Mouse (Mus musculus): ENCODE results near the gene Mfsd5.

The Mfsd5 gene

DNA sequence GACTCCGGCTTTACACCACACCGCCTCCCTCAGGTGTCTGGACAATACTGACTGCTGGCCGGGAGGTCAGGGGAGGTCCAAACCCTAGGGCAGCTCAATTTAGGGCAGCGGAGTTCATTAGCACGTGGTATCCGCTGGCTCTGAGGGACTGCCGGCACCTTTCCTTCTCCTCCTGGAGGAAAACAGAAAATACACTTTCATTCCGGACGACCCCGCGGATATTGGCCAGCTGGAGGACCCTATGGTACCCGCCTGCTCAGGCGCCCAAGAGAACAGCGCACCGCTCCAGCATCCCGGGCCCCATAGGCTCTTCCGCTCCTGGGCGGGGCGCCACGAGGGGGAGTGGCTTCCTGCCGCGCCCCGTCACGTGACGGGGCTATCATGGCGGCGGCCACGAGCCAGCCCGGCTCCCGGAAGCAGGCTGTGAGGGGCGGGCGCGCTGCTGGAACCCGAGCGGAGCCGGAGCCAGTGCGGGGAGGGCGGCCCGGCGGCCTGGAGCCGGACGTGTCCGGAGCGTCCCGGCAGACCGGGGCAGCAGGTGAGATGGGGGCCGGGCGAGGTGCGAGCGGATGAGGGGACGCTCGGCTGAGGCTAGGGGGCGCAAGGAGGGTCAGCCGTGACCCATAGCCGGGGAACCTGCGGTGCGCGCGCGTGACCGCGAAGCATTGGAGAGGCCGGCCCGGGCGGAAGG is at the start of gene Mfsd5:
TSS of gene Mfsd5 (plus strand) at position 363 of the 691 bp plus-strand sequence.
- DNase-seq, result peak; percentile 88

DNA sequence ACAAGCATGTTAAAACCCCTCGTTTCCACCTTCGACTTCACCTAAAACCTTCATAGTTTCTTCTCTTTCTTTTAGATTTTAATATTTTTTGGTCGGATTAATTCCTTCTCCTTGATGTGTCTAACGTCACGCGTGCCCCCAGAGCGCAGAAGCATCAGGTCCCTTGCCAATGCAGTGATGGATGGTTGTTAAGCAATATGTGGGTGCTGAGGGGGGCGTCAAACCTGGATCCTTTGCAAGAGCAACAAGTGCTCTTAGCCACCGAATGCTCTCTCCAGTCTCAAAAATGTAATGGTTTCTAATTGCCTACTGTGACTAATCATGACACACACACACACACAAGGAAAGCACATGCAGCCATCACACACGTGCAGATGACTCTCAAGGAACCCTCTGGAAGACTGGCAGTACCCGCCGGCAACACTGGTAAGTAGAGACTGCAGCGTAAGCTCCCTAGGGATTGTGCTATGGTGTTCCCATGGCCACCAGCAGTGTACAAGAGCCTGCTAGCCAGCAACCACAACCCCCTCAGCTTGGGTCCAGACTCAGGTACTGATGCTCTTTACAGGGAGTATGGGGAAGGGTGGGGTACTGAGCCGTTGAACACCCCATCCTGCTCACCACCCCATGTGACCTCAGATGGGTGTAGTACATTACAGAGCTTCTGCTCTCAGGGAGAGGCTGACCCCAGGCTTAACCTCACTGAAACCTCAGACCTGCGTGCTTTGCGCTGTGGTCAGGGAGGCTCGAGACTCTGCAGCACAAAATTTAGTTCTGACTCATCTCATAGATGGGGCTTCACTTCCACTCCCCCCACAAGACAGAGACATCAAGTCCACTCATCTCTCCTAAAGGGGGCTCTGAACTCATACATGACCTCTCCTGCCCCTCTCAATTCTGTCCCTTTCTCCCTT is 48.6 kb upstream of the Mfsd5 start:
- DNase-seq, result no peak

DNA sequence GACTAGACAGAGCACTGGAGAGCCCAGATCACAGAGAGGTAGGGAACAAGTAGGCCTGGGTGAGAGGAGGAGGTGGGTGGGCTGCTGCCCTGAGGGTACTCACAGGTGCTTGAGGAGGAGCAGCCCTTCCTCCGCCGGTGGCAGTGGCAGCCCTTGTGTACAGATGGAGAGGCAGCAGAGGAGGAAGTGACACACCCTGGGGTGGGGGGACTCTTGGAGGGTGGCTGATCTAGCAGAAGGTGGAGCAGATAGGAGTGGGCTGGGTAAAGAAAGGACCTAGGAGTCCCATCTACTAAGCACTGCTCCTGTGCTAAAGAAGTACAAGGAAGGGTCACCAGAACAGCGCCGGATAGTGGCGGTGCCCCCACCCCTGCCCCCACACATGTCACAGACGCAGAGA is 47.5 kb upstream of the Mfsd5 start, which contains the start of gene Itgb7:
TSS of gene Itgb7 (minus strand) at position 197 of the 400 bp plus-strand sequence.
- no peak for DNase-seq

DNA sequence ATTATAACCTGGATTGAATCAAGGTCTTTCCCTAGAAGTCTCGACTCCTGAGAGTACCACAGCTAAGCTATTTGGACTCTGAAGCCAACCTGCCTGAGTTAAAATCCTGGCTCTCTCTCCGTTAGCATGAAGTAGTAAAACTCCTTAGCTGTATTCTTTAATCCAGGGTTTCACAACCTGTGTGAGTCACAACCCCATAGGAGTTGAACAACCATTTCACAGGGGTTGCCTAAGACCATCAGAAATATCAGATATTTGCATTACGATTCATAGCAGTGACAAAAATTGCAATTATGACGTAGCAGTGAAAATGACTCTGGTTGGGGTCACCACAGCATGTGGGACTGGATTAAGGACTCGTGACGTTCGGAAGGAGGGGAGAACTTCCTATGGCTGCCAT is 46.5 kb upstream of the Mfsd5 start:
- no peak for DNase-seq

DNA sequence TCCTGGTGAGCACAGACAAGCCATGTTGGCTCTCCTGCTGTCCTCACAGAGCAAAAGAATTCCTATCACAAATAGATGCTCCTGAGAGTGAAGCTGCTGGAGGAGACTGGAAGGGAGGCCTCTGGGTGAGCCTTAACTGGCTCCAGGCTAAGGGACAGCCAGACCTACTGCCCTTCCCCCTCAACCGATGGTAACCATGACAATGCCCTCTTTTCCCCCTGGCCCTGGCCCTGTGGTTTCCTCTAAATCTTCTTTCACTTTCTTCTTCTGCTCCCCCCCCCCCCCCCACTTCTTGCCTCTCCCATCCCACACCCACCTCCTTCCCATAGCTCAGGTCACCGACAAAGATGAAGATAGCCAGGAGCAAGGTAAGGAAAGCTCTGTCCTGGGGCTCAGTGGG is 45.4 kb upstream of the Mfsd5 start:
- DNase-seq, result no peak

DNA sequence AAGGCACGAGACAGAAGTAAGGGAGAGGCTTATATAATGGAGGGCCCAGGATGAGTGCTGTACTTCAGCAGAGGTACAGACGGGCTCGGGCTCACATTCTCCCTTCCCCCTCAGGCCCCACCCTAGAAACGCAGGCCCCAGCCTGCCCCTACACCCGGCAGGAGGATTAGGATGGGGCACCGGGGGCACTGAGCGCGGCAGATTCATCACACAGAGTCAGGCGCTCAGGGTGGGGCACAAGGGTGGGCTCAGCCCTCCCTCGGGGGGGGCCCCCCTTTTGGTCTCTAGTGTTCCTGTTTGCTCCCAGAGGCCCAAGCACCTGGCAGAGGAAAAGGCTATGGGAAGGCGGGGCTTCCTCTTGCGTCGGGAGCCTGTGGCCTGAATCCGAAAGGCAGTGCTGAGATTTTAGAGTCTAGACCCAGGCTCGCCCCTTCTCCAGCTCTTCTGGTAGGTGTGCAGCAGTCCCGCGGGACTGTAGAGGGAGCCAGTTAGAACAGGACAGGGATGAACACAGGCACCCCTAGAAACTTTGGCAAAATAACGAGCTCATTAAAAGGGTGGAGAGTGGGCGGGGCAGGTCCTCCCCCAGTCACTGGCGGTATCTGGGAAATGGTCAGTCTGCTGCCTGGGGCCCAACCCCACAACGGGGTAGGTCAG is 43.8 kb upstream of the Mfsd5 start:
- no peak for DNase-seq

DNA sequence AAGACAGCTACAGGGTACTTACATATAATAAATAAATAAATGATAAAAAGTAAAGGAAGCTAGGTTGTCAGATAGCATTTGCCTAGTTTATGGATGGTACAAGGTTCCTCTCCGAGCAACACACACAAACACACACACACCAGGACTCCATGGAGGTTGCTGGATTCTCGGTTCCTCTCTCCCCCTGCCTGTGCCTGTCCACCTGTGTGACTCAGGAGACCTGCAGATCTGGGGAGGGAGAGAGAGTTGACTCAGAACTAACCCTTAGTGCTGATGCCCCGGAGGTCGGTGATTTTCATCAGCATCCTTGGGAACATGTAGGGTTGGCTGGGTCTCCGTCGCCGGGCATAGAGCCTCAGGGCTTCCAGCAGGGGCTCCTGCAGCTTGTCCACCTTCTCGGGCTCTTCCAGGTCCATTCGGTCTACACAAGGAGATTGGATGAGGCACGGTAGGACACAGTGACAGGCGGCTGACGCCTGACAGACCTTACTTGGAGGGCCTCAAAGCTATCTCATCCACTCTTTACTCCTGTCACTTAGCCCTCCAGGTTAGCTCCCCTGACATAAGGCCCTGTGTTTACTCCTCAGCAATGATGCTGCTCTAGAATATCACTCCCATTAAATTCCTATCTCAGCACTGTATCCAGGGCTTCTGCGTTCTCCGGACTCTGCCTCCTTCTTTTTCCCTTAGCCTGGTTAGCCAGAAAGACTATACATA is 40.6 kb upstream of the Mfsd5 start:
- no peak for DNase-seq

DNA sequence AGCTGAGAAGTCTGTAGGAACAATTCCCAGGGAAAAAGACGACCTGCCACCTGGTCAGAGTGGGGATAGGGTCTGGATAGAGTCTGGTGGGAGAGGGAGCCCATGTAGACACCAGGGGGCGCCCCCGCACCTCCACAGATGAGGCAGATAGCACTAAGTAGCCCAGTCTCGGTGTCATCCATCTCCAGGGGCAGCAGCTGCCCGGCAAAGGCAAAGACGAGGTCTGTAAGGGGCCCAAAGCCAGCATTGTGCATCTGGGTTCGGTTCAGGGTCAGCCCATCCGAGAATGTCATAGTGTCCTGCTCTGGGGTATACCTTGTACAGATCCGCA is 40.0 kb upstream of the Mfsd5 start:
- DNase-seq, result peak; percentile 70

DNA sequence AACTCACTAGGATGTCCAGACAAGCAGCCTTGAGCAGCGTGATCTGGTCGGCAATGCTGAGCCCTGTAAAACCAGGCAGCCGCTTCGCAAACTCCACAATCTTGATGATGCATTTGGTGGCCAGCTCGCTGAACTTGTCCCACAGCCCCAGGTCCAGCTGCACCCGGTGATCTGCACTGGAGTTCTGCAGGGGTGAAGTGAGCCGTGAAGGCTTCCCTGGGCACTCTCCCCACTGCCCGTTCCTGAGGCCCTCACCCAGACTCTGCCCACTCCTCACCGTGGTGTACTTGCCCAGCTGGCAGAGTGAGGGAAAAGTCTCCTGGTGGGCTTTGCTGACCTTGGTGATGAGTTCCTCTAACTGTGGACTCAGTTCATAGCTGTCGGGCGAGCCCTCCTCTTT is 39.4 kb upstream of the Mfsd5 start:
- no peak for DNase-seq

DNA sequence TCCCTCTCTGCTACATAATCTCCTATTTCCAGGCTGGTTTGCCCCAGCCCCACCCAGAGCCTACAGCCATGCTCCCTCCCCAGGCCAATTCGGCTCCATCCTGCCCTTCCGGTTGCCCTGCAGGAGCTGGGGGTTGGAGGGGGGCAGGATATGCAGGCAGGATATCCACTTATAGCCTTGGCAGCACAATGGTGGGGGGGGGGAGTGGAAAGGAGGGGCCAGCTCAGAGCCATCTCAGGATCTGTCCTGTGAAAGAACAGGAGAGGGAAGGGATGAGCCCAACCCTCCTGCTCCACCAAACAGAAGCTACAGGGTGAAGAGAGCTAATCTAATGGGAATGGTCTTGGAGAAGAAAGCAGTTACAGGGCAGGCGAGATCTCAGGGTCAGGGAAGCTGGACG is 38.6 kb upstream of the Mfsd5 start:
- no peak for DNase-seq

DNA sequence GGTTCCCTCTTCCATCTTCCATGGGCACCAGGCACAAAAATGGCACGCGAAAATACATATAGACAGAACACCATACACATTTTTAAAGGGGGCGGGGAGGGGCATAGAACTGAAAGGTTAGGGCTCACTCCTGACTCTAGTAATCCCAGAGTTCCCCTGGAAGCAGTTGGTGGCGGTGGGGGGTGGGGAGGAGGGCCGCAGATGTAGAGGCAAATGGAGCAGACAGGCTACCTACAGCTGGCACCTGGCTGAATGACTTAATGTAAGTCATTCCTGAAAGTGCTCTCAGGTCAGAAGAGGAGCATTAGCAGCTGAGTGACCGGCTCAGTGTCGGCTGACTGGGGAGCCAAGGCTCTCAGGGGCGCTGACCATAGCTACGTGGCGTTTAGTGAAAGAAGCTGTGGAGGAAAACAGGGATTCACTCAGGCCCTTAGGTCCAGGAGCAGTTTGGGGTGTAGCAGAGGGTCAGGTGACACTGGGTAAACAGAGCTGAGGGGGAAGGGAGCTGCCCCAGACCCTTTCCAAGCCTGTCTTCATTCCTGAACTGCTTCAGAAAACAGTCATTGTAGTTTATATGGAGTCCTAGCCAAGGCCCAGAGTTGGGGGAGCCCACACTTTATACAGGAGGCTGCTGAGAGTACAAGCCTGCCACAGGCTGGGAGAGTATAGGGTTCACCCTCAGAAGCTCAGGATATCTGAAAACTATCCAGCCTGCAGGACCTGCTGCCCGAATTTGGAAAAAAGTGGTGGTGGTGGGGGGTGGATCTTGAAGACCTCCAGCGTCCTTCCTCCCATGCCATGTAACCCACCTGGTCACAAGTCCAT is 36.6 kb upstream of the Mfsd5 start:
- no peak for DNase-seq

DNA sequence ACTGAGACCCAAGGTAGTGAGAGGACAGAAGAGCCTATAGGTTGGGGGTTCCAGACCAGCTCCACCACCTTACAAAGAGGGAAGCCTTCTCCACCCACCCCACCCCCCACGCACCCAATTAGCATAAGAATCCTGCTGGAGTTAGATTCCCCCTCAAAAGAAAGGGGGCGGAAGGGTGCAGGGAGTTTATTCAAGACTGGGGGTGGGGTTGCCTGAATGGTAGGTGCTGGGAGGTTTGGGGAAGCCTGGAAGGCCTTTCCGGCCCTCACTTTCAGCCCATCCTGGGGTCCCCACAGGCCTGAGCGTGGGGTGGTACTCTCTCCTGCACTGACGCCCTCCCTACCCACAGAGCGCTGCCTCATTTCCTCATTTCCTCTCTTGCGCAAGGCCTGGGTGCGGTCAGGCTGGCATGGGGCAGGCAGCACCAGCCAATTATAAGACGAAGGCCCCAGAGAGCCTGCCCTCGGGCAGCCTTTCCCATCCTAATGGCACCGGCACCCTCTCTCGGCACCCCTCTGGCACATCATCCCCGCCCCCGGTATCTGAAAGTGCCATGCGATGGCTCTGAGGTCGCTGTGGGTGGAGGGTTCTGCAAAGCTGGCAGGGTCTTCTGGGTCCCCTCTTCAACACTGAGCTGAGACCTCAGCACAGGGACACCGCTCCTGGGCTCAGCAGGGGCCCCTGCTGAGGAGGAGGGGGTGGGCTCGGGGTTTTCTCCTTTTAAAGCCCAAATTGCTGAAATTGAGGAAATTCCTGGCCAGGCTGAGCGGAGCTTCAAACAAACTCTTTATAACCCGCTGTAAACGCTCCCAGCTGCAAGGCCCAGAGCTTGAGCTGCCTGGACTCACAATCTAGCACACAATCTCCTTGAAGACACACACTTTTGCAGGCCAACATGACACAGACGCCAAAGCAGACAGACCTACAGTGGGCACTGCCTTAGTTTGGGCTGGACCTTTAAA is 35.7 kb upstream of the Mfsd5 start:
- no peak for DNase-seq

DNA sequence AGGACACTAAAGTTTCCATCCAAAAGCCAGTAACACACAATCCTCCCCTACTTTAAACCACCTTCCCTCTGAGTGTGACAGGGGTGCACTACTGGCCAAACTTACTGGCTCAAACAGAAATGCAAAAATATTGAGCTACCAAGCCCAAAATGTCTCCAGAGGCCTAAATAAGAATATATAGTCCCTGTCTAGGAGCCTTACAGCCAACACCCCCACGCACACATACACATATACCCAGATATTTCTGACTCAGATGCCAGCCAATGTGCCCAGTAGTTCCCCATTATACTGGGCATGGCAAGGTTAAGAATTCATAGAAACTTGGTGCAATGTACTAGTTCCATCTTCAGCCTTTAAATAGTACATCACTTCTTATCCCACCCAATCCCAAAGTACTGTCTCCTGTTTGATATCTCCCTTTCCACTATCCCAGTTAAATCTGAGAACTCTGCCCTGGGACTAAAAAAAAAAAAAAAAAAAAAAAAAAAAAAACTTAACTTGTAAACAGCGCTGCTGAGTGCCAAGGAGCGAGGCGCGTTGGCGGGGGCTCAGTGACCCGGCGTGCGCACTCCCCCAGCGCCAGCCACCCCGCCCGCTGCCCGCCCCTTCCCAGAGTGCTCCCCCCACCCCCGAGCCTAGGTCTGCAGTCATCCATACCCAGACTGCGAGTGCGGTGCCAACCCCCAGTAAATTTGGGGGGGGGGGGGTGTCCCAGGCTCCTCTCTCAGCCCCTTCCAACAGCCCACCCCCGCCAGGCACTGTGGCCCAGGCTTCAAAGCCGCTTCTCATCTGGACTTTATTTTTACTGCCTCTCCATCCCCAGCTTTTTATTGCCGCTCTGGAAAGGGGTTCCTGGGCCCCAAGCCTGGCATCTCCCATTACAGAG is 34.7 kb upstream of the Mfsd5 start:
- no peak for DNase-seq

DNA sequence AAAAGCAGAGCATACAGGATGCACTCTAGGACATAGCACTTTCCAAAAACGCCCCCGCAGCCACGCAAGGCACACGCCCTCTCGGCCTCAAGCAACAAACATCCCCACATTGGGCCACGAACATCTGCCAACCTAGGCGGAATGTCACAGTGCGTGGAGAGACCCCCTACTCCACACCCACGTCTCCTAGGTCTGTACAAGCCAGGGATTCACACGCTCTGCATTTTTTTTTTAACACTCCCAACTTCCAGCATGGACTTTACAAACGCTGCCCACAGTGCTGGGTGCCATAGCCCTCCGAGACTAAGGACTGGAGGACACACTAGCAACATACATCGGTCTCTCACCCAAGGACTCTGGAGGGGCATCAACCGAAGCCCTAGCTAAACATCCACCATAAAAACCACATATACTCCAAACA is 33.8 kb upstream of the Mfsd5 start:
- no peak for DNase-seq

DNA sequence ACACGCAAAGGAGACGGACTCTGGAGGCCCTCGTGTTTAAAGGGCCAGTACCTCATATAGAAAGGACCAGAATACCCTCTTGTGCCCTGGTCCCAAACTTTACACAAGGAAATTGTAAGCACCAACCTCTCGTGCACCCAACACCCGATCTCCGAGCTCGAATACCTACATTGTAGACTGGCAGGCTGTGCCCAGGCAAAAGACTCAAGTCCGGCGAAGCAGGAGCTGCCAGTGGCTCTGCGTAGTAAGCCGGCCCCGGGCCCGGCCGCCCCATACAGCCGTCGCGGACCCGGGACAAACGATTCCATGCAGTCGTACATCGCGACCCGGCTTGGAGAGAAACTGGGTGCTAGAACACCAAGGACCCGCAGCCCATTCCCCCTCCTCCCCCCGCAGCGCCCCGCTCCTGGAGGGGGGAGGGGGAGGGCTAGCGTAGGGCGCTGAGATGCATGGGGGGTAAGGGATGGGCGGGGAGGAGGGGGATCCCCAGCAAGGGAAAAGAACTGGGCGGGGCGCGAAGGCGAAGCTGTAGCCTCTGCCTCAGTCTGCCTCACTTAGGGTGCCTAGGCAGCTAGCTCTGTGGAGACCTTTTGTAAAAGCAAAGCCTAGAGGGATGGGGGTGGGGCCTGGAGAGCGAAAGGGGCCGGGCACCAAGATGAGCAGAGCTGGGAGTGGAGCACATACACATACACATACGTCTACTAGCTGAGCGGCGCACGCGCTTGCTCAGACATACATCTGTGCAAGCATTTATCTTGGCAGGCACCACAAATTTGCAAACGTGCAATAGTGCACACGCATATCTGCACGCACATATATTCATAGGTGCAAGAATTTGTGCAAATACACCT is 33.1 kb upstream of the Mfsd5 start:
- DNase-seq, result peak; percentile 74

DNA sequence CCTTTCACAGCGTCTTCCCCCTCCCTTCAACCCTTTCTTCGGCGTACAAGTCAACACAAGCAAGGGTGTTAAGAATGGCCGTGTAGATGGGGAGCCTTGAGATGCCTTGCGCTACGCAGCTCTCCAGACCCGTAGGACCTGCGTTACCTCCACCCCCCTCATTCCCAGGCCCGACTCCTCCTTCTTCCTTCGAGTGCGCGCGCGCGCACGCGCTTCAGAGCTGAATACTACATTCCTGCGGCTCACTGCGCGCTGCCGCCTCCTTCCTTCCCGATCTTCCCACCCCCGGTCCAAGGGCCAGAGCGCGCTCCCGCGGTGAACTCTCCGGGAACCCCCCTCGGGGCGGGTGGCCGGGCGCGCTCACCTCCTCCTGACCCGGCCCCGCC is 32.4 kb upstream of the Mfsd5 start:
- DNase-seq, result peak; percentile 92

DNA sequence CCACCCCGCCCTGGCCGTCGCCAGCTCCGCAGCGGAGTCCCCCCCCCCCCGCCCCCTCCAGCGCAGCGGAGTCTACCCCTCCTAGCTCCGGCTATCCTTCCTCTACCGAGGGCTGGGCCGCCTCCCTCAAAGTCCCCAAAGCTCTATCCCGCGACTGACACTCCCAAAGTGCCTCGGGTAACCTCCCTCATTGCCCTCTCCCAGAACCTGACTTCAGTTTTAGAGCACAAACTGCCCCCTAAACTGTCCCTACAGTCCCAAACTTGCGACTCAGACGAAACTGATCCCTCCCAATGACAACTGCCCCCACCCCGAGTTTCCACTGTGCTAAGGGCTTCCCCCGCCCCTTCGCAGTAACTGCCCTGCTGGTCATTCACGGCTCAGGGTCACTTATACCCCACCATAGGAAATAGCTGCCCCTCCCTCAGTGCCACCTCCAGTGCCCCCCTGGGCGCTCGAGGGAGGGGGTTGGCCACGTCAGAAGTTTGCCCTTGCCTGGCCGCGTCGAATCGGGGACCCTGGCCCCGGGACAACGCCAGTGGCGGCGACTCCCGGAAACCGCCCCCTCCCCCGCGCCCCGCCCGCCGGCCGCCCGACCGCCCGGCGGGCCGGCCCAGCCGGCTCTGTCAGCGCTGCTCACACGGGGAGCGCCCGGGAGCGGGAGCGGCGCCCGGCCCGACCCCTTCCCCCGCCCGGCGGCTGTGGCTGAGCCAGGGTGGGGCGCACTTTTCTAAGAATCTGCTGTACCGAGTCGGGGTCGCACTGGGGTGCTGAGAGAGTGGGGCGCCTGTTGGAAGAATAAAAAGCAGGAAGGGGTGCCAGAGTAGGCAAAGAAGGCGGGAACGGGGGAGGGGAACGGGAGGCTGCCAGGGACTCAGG is 31.8 kb upstream of the Mfsd5 start:
- peak; percentile 59 for DNase-seq

Measured in cerebellum, adult 11 months (tissue).